Mouse (Mus musculus): ENCODE results near the gene Slc50a1. TPM values are rescaled to one million over a fixed set of nuclear protein-coding genes. Genes with fewer than 3 reads are reported as not detected.

Gene Slc50a1
- total RNA-seq, 2 experiments from 2014 or later = 27.6 to 29.8 TPM

- DNase-seq (ENCODE audit: low spot score in 2 of 2) = peak in 1 of 2 experiments; percentile 22
These were observed 36.7 kb downstream of the Slc50a1 start for GRCm38 (mm10) chr3:89233562-89234110.

- no peak for DNase-seq (ENCODE audit: low spot score in 2 of 2)
These were observed 37.8 kb downstream of the Slc50a1 start for GRCm38 (mm10) chr3:89232614-89233013.

GRCm38 (mm10) chr3:89231772-89232275, 38.5 kb downstream of the Slc50a1 start:
- no peak for DNase-seq (ENCODE audit: low spot score in 2 of 2)

GRCm38 (mm10) chr3:89231345-89231744, 39.0 kb downstream of the Slc50a1 start:
- DNase-seq (ENCODE audit: low spot score in 2 of 2) = no peak

- DNase-seq (ENCODE audit: low spot score in 2 of 2) = no peak
These were observed 39.8 kb downstream of the Slc50a1 start for GRCm38 (mm10) chr3:89230561-89230960.

GRCm38 (mm10) chr3:89229276-89229675, 41.1 kb downstream of the Slc50a1 start:
- DNase-seq (ENCODE audit: low spot score in 2 of 2) = no peak

DNA sequence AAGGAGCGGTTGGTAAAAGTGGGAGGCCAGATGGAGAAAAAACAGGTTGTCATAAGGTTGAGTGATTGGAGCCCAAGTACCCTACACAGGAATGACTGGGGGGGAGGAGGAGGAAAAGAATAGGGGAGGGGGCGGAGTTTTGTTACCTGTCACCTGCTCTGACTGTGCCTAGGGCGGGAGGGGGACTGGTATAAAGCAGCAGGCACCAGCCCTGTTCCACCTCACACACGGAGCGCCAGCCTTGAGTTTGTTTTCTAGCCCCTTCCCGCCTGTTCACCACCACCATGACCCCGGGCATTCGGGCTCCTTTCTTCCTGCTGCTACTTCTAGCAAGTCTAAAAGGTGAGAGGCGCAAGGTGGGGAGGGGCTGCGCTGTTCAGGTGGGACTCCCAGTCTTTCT, 41.5 kb downstream of the Slc50a1 start, which contains the start of gene Muc1:
TSS of gene Muc1 (plus strand) at position 222 of the 400 bp plus-strand sequence.
- no peak for DNase-seq (ENCODE audit: low spot score in 2 of 2)

- DNase-seq (ENCODE audit: low spot score in 2 of 2) = peak; percentile 90 to 91
These were observed 42.2 kb downstream of the Slc50a1 start for GRCm38 (mm10) chr3:89228180-89228549.

- peak; percentile 88 to 91 for DNase-seq (ENCODE audit: low spot score in 2 of 2)
These were observed 42.8 kb downstream of the Slc50a1 start for GRCm38 (mm10) chr3:89227307-89228179.

GRCm38 (mm10) chr3:89226900-89227299, 43.5 kb downstream of the Slc50a1 start, which contains the start of gene Mtx1:
TSS of gene Mtx1 (minus strand) at chr3:89227088.
- no peak for DNase-seq (ENCODE audit: low spot score in 2 of 2)

- no peak for DNase-seq (ENCODE audit: low spot score in 2 of 2)
These were observed 44.0 kb downstream of the Slc50a1 start for GRCm38 (mm10) chr3:89226361-89226760.

- DNase-seq (ENCODE audit: low spot score in 2 of 2) = peak in 1 of 2 experiments; percentile 62
These were observed 44.5 kb downstream of the Slc50a1 start for GRCm38 (mm10) chr3:89225918-89226317.

GRCm38 (mm10) chr3:89225321-89225815, 45.0 kb downstream of the Slc50a1 start:
- DNase-seq (ENCODE audit: low spot score in 2 of 2) = no peak

- DNase-seq (ENCODE audit: low spot score in 2 of 2) = peak in 1 of 2 experiments; percentile 21
These were observed 45.6 kb downstream of the Slc50a1 start for GRCm38 (mm10) chr3:89224796-89225195.

- no peak for DNase-seq (ENCODE audit: low spot score in 2 of 2)
These were observed 49.2 kb downstream of the Slc50a1 start for GRCm38 (mm10) chr3:89221167-89221566.

- DNase-seq (ENCODE audit: low spot score in 2 of 2) = no peak
These were observed 50.8 kb downstream of the Slc50a1 start for GRCm38 (mm10) chr3:89219546-89219945.

GRCm38 (mm10) chr3:89218271-89218670, 52.1 kb downstream of the Slc50a1 start:
- DNase-seq (ENCODE audit: low spot score in 2 of 2) = no peak

Small RNAs within 50 kb of the gene (microRNA-seq; reads per million reads assigned to microRNA genes)
- 6,307 to 8,460 reads per million in 2 experiments for gene Mir92b

Other genes starting within 250 kb of the Slc50a1 start
- 100 to 1,000 TPM; 164 to 173 TPM for gene Rusc1, start 177.3 kb downstream of the Slc50a1 start, total RNA-seq (2021)
- gene Gm43738, start 169.5 kb downstream of the Slc50a1 start, total RNA-seq (2021) = under 1 TPM in 1 of 2 experiments, not detected in 1; 0.18 TPM
- gene Fdps, start 168.6 kb downstream of the Slc50a1 start, total RNA-seq (2021) = 100 to 1,000 TPM; 159 to 162 TPM
- gene Pklr, start 134.4 kb downstream of the Slc50a1 start, total RNA-seq (2021) = under 1 TPM; 0.22 to 0.48 TPM
- gene Hcn3, start 110.4 kb downstream of the Slc50a1 start, total RNA-seq (2021) = 10 to 100 TPM; 30.9 to 35.1 TPM
- gene Clk2, start 105.8 kb downstream of the Slc50a1 start, total RNA-seq (2021) = 10 to 100 TPM; 52.0 to 55.9 TPM
- 10 to 100 TPM; 79.4 to 79.6 TPM for gene Scamp3, start 93.1 kb downstream of the Slc50a1 start, total RNA-seq (2021)
- 10 to 100 TPM; 65.8 to 69.5 TPM for gene Fam189b, start 87.4 kb downstream of the Slc50a1 start, total RNA-seq (2021)
- gene Gba, start 67.6 kb downstream of the Slc50a1 start, total RNA-seq (2021) = 10 to 100 TPM; 57.9 to 58.7 TPM
- gene Thbs3, start 55.4 kb downstream of the Slc50a1 start, total RNA-seq (2021) = 10 to 100 TPM; 45.2 to 48.4 TPM
- 100 to 1,000 TPM in 1 of 2 experiments, 10 to 100 TPM in 1; 92.8 to 109 TPM for gene Mtx1, start 43.5 kb downstream of the Slc50a1 start, total RNA-seq (2021)
- gene Muc1, start 41.5 kb downstream of the Slc50a1 start, total RNA-seq (2021) = under 1 TPM; 0.66 to 0.89 TPM
- gene Krtcap2, start 24.6 kb downstream of the Slc50a1 start, total RNA-seq (2021) = 10 to 100 TPM; 72.8 to 95.1 TPM
- 100 to 1,000 TPM; 101 to 112 TPM for gene Trim46, start 24.3 kb downstream of the Slc50a1 start, total RNA-seq (2021)
- gene Dpm3, start 11.2 kb downstream of the Slc50a1 start, total RNA-seq (2021) = 10 to 100 TPM; 53.3 to 66.3 TPM
- 1 to 10 TPM; 6.4 to 7.2 TPM for gene Efna1, start 10.6 kb upstream of the Slc50a1 start, total RNA-seq (2021)
- 10 to 100 TPM; 59.9 to 63.1 TPM for gene Efna3, start 52.4 kb upstream of the Slc50a1 start, total RNA-seq (2021)
- 1 to 10 TPM; 2.7 to 3.4 TPM for gene Efna4, start 67.5 kb upstream of the Slc50a1 start, total RNA-seq (2021)
- gene Adam15, start 79.4 kb upstream of the Slc50a1 start, total RNA-seq (2021) = 100 to 1,000 TPM; 102 to 105 TPM
- under 1 TPM; 0.51 to 0.71 TPM for gene Dcst2, start 91.4 kb upstream of the Slc50a1 start, total RNA-seq (2021)
- under 1 TPM in 1 of 2 experiments, not detected in 1; 0.59 TPM for gene Dcst1, start 94.7 kb upstream of the Slc50a1 start, total RNA-seq (2021)
- gene Zbtb7b, start 124.2 kb upstream of the Slc50a1 start, total RNA-seq (2021) = 1 to 10 TPM; 6.6 to 8.7 TPM
- 1 to 10 TPM in 1 of 2 experiments, not detected in 1; 3.5 TPM for gene Lenep, start 132.2 kb upstream of the Slc50a1 start, total RNA-seq (2021)
- 10 to 100 TPM; 28.8 to 33.6 TPM for gene Flad1, start 141.3 kb upstream of the Slc50a1 start, total RNA-seq (2021)
- gene Cks1b, start 147.8 kb upstream of the Slc50a1 start, total RNA-seq (2021) = 10 to 100 TPM in 1 of 2 experiments, 1 to 10 TPM in 1; 9.8 to 10.9 TPM
- gene Shc1, start 147.9 kb upstream of the Slc50a1 start, total RNA-seq (2021) = 10 to 100 TPM; 14.7 to 15.1 TPM
- gene Pygo2, start 159.6 kb upstream of the Slc50a1 start, total RNA-seq (2021) = 10 to 100 TPM; 48.5 to 52.3 TPM
- 10 to 100 TPM; 43.3 to 45.2 TPM for gene Pbxip1, start 166.1 kb upstream of the Slc50a1 start, total RNA-seq (2021)
- gene Pmvk, start 184.0 kb upstream of the Slc50a1 start, total RNA-seq (2021) = 10 to 100 TPM; 44.0 to 46.9 TPM
- gene Kcnn3, start 249.6 kb upstream of the Slc50a1 start, total RNA-seq (2021) = 10 to 100 TPM; 28.5 to 30.3 TPM